Mouse (Mus musculus) hindbrain, embryonic 11.5 days (tissue): ENCODE results near the gene Ntn5. TPM values are rescaled to one million over a fixed set of nuclear protein-coding genes. Genes with fewer than 3 reads are reported as not detected.

Experiments
- ATAC-seq: fragments of 200-750 bp; cut with Nextera tagmentation; 2 replicates; pipeline ENCODE4 v1.8.0; 2017; ENCODE audit warnings: mild to moderate bottlenecking, moderate TSS enrichment, moderate library complexity; ENCODE audit not compliant: low FRiP score
- DNase-seq: peaks from one replicate; pipeline ENCODE4 v3.0.0-alpha.2; 2015; ENCODE audit warnings: low spot score
- H3K27ac ChIP-seq: fragments of 300-500 bp; sonication (generic); 2 replicates; pipeline ENCODE4 v1.5.1; 2014; ENCODE audit warnings: mild to moderate bottlenecking, low read depth, low read length
- H3K27me3 ChIP-seq: fragments of 300-500 bp; sonication (generic); 2 replicates; pipeline ENCODE4 v1.6.1; 2014; ENCODE audit warnings: mild to moderate bottlenecking, low read length, moderate library complexity, mixed read lengths; ENCODE audit not compliant: control insufficient read depth, insufficient read depth
- H3K36me3 ChIP-seq: fragments of 300-500 bp; sonication (generic); 2 replicates; pipeline ENCODE4 v1.6.1; 2014; ENCODE audit warnings: mild to moderate bottlenecking, low read length, moderate library complexity, mixed read lengths; ENCODE audit not compliant: control insufficient read depth, insufficient read depth
- H3K4me1 ChIP-seq: fragments of 300-500 bp; sonication (generic); replicated peaks from 2 replicates; pipeline ENCODE4 v1.6.1; 2014; ENCODE audit warnings: low read length, mixed read lengths; ENCODE audit not compliant: control insufficient read depth, insufficient read depth
- H3K4me2 ChIP-seq: fragments of 300-500 bp; sonication (generic); replicated peaks from 2 replicates; pipeline ENCODE4 v1.6.1; 2014; ENCODE audit warnings: mild to moderate bottlenecking, low read depth, low read length
- H3K4me3 ChIP-seq: fragments of 300-500 bp; sonication (generic); 2 replicates; pipeline ENCODE4 v1.5.1; 2014; ENCODE audit warnings: low read depth, low read length
- H3K9ac ChIP-seq: fragments of 300-500 bp; sonication (generic); 2 replicates; pipeline ENCODE4 v1.6.1; 2014; ENCODE audit warnings: low read depth, low read length
- H3K9me3 ChIP-seq: fragments of 300-500 bp; sonication (generic); 2 replicates; pipeline ENCODE4 v1.6.1; 2016; ENCODE audit warnings: low read length; ENCODE audit not compliant: control insufficient read depth
- WGBS: fragments of 180-500 bp; shearing (Covaris S2); extraction: QIAGEN DNeasy Blood & Tissue Kit; methylation state at CpG from one replicate; pipeline ENCODE4 v1.1.7; 2014; 5-methylcytosine and 5-hydroxymethylcytosine counted together
- polyA plus RNA-seq: library from polyadenylated mRNA; unstranded; fragments of >200 nt; fragmentation: Nextera tagmentation; extraction: Ambion mirVana; gene quantifications from 2 replicates; pipeline ENCODE4 v1.2.1, GENCODE M21; 2014

Ntn5 gene
- polyA plus RNA-seq, result 0.21 and 0.22 TPM in 2 replicates

DNA sequence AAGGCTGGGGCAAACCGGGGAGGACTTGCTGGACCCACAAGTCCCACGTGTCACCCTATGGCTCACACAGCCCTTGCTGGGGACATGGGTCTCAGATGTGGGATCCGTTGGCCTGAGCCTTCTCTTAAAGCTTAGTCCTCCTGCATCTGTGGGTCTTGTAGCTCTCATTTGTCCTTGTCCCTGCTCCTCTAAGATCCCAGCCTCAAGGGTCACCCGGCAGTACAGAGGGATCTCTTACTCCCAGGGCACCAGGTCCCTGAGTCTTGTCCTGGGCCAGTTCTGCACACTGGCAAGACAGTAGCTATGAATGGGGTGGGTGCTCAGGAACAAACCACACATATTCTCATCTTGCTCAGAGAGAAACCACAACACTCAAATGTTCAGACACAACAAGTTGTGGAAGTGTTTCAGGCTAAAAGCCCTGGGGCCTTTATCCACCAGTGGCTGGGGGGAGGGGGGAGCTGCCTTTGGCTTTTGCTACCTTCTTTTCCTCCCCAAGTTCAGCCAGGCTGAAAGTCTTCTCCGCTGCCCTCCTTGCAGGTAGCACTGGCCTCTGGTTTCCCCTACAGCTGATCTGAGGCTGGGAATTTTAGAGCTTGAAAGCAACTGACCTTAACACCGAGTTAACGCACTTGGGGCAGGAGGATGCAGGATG is at the start of gene Ntn5:
Gene Ntn5 (plus strand): TSS at position 627 of the 655 bp plus-strand sequence.
- Histone ChIP-seq H3K9ac (no peak within 1 kb of the TSS), H3K4me2 (no peak within 1 kb of the TSS), H3K4me1 (peaks cover 3% of the 10 kb centered on the region)

DNA sequence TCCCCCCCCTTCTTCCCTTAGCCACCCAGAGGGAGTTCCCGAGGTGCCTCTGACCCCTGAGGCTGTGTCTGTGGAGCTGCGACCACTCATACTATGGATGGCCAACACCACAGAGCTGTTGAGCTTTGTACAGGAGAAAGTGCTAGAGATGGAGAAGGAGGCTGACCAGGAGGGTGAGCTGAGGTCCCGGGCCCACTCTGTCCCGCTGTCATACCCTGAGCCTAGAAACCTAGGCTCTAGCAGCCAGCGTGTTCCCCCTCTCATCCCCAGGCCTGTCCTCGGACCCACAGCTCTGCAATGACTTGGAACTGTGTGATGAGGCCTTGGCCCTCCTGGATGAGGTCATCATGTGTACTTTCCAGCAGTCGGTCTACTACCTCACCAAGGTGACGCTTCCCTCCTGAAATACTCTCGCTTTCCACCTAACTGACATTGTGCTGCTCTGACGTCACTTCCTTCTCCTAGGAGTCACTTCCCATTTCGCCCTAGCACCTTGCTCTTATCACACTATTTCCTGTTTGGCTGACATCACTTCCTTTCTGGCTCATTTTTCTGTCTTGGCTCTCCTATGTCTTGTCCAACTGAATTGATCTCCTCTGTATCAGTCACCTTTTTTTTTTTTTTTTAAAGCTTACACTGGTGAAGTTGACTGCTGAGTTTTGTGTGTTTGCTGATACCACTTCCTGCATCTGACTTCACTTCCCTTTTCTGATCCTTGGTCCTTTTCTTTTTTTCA is 48.7 kb upstream of the Ntn5 start:
- no peaks in the 10 kb centered on the region for H3K9me3 ChIP-seq
- 87% methylated on average over 11 of the region's 11 CpGs for WGBS
- H3K27me3 ChIP-seq, result peaks cover 5% of the 10 kb centered on the region; the same call in 1 of the 2 replicates
- ATAC-seq (no peak), DNase-seq (no peak)
- H3K4me3 ChIP-seq, result no peak overlapping the region
- no peaks in the 10 kb centered on the region for H3K36me3 ChIP-seq
- no peak overlapping the region for H3K27ac ChIP-seq
- H3K4me2 ChIP-seq, result no peak overlapping the region
- peaks cover 5% of the 10 kb centered on the region; the same call in 1 of the 2 replicates for H3K4me1 ChIP-seq
- no peak overlapping the region for H3K9ac ChIP-seq

More for the DNA sequence above, at the start of gene Ntn5:
- ATAC-seq, result no peak
- Histone ChIP-seq H3K36me3 (no peaks in the 10 kb centered on the region), H3K27me3 (no peaks in the 10 kb centered on the region), H3K27ac (no peak within 1 kb of the TSS), H3K4me3 (no peak within 1 kb of the TSS), H3K9me3 (no peaks in the 10 kb centered on the region)
- WGBS, result 76% methylated on average over 7 of the region's 7 CpGs
- DNase-seq, result no peak

DNA sequence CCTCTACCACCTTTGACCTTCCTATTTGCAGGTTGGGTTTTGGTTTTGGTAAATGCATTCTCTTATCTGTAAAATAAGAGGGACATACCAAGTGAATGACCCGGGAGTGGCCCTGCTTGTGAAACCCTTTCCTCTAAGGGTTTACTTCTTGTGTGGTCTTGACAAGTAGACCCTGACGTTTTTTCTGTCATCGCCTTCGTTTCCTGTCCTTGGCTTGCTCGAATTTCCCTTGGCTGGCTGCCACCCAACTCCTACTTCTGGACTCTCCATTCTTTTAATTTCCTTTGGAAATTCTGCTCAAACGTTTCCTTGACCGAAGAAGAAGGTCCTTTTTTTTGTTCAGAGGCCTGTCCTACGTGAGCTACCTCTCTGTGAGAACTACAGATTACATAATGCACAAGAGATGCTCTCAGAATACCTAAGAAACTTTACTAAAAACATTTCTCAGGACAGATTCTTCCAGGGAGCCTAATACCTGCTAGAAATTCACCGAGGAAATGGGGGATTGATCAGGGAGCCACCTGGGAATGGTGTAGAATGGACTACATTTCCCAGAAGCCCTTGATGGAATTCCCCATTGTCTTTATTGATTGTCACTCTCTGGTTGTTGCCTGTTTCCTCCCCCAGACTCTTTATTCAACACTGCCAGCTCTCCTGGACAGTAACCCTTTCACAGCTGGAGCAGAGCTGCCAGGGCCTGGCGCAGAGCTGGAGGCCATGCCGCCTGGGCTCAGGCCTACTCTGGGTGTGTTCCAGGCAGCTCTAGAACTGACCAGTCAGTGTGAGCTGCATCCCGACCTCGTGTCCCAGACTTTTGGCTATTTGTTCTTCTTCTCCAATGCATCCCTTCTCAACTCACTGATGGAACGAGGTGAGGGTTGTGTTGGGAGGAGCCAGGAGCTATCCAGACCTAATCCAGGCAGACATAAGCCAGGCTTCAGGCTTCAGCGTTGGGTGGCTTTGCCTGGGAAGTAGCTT is 47.8 kb upstream of the Ntn5 start:
- H3K27ac ChIP-seq, result no peak overlapping the region
- H3K9me3 ChIP-seq, result no peaks in the 10 kb centered on the region
- H3K9ac ChIP-seq, result no peak overlapping the region
- no peaks in the 10 kb centered on the region for H3K36me3 ChIP-seq
- H3K4me3 ChIP-seq, result no peak overlapping the region
- ATAC-seq (no peak), DNase-seq (no peak)
- peaks cover 6% of the 10 kb centered on the region; the same call in 1 of the 2 replicates for H3K27me3 ChIP-seq
- peaks cover 6% of the 10 kb centered on the region; the same call in 1 of the 2 replicates for H3K4me1 ChIP-seq
- no peak overlapping the region for H3K4me2 ChIP-seq
- WGBS, result 81% methylated on average over 15 of the region's 15 CpGs

DNA sequence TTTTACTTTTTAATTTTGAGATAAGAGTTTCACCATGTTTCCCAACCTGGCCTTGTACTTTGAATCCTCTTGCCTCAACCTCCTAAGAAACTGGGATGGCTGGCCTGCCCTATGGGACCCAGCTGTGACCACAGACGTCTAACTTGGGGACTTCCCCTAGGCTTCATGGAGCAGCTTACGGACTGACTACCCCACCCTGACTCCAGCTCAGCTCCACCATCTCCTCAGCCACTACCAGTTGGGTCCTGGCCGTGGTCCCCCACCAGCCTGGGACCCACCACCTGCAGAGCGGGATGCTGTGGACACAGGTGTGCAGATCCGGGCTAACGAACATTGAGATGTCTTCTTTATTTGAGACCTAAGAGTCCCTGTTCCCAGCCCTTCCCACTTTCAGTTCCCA is 46.1 kb upstream of the Ntn5 start:
- Histone ChIP-seq H3K9ac (no peak overlapping the region), H3K4me1 (peaks cover 2% of the 10 kb centered on the region; the same call in 1 of the 2 replicates), H3K36me3 (no peaks in the 10 kb centered on the region), H3K4me2 (no peak overlapping the region), H3K27me3 (peaks cover 2% of the 10 kb centered on the region; the same call in 1 of the 2 replicates), H3K4me3 (no peak overlapping the region), H3K9me3 (no peaks in the 10 kb centered on the region), H3K27ac (no peak overlapping the region)
- WGBS, result 96% methylated on average over 6 of the region's 6 CpGs
- ATAC-seq (no peak), DNase-seq (no peak)

DNA sequence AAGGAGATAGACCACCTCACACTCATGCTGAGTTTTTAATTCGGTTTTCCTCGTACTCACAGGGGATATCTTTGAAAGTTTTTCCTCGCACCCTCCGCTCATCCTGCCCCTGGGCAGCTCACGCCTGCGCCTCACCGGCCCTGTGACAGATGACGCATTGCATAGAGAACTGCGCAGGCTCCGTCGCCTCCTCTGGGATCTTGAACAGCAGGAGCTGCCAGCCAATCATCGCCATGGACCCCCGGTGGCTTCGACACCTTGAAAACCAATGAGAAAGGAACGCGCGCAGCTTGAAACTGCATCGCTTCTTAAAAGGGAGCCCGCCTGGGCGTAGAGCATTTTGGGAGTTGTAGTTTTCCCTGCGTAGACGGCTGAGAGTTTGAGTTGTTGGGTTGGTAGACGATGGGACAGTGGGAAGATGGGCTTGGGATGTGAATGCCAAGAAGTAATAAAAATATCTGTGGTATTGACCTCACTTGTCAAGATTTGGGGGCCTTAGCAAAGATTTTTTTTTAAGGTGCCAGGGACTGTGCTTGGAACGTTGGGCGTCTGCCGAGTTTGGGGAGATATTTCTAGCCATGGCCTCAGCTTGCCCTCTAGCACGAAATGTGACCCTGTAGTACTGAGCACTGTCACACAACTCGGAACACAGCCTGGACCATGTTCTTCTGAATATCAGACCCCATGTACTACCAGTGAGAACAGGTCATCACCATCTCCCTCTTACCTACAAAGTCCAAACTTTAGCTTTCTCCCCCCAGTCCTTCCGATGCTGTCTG is 45.0 kb upstream of the Ntn5 start:
- DNase-seq (peak; percentile 97), ATAC-seq (peak; percentile 83)
- Histone ChIP-seq H3K4me3 (peak overlapping the region; percentile 22), H3K27me3 (peaks cover 2% of the 10 kb centered on the region; the same call in 1 of the 2 replicates), H3K4me1 (peaks cover 2% of the 10 kb centered on the region; the same call in 1 of the 2 replicates), H3K4me2 (peak overlapping the region; percentile 36), H3K27ac (no peak overlapping the region), H3K36me3 (no peaks in the 10 kb centered on the region), H3K9ac (0 out of 2 replicates have a peak overlapping the region, but pooled peaks have one; percentile 31), H3K9me3 (no peaks in the 10 kb centered on the region)
- WGBS, result 21% methylated on average over 29 of the region's 29 CpGs

DNA sequence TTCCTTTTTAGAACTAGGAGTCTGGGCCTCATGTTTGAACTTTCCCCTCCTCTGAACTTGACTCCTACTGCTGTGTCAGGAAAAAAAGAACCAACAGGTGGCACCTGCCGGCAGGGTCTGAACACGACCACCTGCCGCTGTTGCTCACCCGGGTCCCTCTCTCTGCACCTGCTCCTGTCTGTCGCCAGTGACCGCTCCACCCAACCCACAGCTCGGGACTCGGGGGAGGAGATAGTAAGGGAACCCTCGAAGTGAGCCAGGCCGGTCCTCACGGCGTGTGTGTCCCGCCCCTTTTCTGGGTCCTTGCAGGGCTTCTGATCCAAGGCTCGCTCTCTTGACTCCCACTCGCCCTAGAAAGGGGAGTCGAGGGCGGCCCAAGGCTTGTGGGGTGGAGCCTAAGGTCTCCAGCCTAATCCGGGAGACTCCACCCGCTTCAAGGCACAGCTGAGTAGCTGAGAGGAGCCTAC is 44.2 kb upstream of the Ntn5 start, which contains the start of gene Mamstr:
Gene Mamstr (plus strand): TSS at position 417 of the 467 bp plus-strand sequence.
- no peaks in the 10 kb centered on the region for H3K36me3 ChIP-seq
- peaks cover 2% of the 10 kb centered on the region; the same call in 1 of the 2 replicates for H3K27me3 ChIP-seq
- H3K4me2 ChIP-seq, result 0 out of 2 replicates have a peak within 1 kb of the TSS, but pooled peaks have one; percentile 36
- WGBS, result 30% methylated on average over 19 of the region's 19 CpGs
- DNase-seq (no peak), ATAC-seq (no peak)
- no peak within 1 kb of the TSS for H3K27ac ChIP-seq
- no peaks in the 10 kb centered on the region for H3K9me3 ChIP-seq
- H3K4me1 ChIP-seq, result peaks cover 4% of the 10 kb centered on the region; the same call in 1 of the 2 replicates
- no peak within 1 kb of the TSS for H3K9ac ChIP-seq
- H3K4me3 ChIP-seq, result no peak within 1 kb of the TSS

DNA sequence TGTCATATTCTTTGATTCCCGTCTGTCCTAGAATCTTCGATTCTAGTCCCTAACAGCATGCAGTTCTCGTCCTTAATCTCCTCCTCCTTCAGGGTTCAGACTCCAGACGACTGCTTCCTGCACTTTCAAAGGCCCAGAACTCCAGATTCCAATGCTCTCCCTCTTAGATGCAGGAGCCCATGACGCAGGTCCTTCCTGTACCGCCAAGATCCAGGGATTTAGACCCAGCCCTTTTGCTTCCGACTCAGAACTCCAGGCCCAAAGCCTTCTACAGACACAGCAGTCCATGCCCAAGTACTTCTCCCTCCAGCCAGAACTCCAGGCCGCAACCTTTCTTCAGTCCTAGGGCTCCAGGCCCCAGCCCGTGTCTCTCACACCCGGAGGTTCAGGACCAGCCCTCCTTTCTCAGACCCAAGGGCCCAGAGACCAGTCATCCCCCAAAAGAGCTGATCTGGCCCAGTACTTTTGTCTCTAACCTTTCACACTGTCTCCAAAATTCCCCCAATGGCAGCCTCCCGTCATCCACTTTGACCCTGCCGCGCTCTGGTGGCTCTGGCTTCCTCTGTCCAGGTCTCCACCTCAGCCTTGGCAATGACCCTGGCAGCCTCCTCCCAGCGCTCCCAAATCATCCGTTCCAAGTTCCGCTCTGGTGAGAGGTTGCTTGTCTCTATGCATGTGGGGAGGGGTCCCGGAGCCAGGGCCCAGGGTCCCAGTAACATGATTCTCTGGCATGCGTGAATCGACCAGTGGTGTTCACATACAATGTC is 43.4 kb upstream of the Ntn5 start:
- DNase-seq (no peak), ATAC-seq (no peak)
- 75% methylated on average over 19 of the region's 19 CpGs for WGBS
- Histone ChIP-seq H3K27me3 (peaks cover 2% of the 10 kb centered on the region; the same call in 1 of the 2 replicates), H3K27ac (no peak overlapping the region), H3K4me2 (no peak overlapping the region), H3K4me1 (peaks cover 4% of the 10 kb centered on the region; the same call in 1 of the 2 replicates), H3K9me3 (no peaks in the 10 kb centered on the region), H3K4me3 (no peak overlapping the region), H3K36me3 (no peaks in the 10 kb centered on the region), H3K9ac (no peak overlapping the region)
